Mouse (Mus musculus) kidney, embryonic 16.5 days (tissue): ENCODE measurements at regions not wholly inside any gene's neighbourhood (a gene's known extent, or its start where the extent isn't known, plus 50 kb on each side); places are given as distances from the start of the nearest gene placed in this dataset. TPM values are rescaled to one million over a fixed set of nuclear protein-coding genes. Genes with fewer than 3 reads are reported as not detected.

Experiments
- ATAC-seq: fragments of 200-750 bp; cut with Nextera tagmentation; 2 replicates; pipeline ENCODE4 v1.8.0; 2017; ENCODE audit warnings: moderate TSS enrichment; ENCODE audit not compliant: low FRiP score, low TSS enrichment
- H3K27ac ChIP-seq: fragments of 300-500 bp; sonication (generic); 2 replicates; pipeline ENCODE4 v1.5.1; 2014; ENCODE audit warnings: low read length
- H3K27me3 ChIP-seq: fragments of 300-500 bp; sonication (generic); 2 replicates; pipeline ENCODE4 v1.6.1; 2014; ENCODE audit warnings: low read length, control low read depth, mixed read lengths; ENCODE audit not compliant: insufficient read depth
- H3K36me3 ChIP-seq: fragments of 300-500 bp; sonication (generic); 2 replicates; pipeline ENCODE4 v1.6.1; 2014; ENCODE audit warnings: low read length, control low read depth, mixed read lengths; ENCODE audit not compliant: insufficient read depth
- H3K4me1 ChIP-seq: fragments of 300-500 bp; sonication (generic); 2 replicates; pipeline ENCODE4 v1.6.1; 2014; ENCODE audit warnings: low read length, control low read depth, mixed read lengths; ENCODE audit not compliant: insufficient read depth
- H3K4me2 ChIP-seq: fragments of 300-500 bp; sonication (generic); replicated peaks from 2 replicates; pipeline ENCODE4 v1.6.1; 2014; ENCODE audit warnings: low read depth, low read length
- H3K4me3 ChIP-seq: fragments of 300-500 bp; sonication (generic); 2 replicates; pipeline ENCODE4 v1.5.1; 2014; ENCODE audit warnings: mild to moderate bottlenecking, low read length
- H3K9ac ChIP-seq: fragments of 300-500 bp; sonication (generic); replicated peaks from 2 replicates; pipeline ENCODE4 v1.6.1; 2014; ENCODE audit warnings: low read length
- H3K9me3 ChIP-seq: fragments of 300-500 bp; sonication (generic); 2 replicates; pipeline ENCODE4 v1.6.1; 2016; ENCODE audit warnings: low read length, control low read depth
- WGBS: fragments of 180-500 bp; shearing (Covaris S2); extraction: QIAGEN DNeasy Blood & Tissue Kit; methylation state at CpG from one replicate; pipeline ENCODE4 v1.1.7; 2014; 5-methylcytosine and 5-hydroxymethylcytosine counted together
- microRNA-seq: library from miRNA; unstranded; fragments of <30 nt; microRNA quantifications from one replicate; pipeline ENCODE4, GENCODE M21; 2016

GRCm38 (mm10) chr5:120373426-120373825 lies 58.1 kb upstream of the Lhx5 start:
- Histone ChIP-seq H3K36me3 (no peaks in the 10 kb centered on the region), H3K4me3 (no peak overlapping the region), H3K9me3 (no peaks in the 10 kb centered on the region), H3K4me2 (no peak overlapping the region), H3K27ac (no peak overlapping the region), H3K27me3 (0 out of 2 replicates have a peak, but pooled peaks cover 2% of the 10 kb centered on the region), H3K4me1 (no peaks in the 10 kb centered on the region), H3K9ac (no peak overlapping the region)
- no peak for ATAC-seq
- WGBS = 81% methylated on average over 7 of the region's 7 CpGs

Small RNAs in the stretch of these regions (microRNA-seq; reads per million reads assigned to microRNA genes)
- not detected for gene Gm26474
